Mouse (Mus musculus) layer of hippocampus, adult 8-10 months (tissue): ENCODE measurements at regions not wholly inside any gene's neighbourhood (a gene's known extent, or its start where the extent isn't known, plus 50 kb on each side); places are given as distances from the start of the nearest gene placed in this dataset.

Experiments
- DNase-seq, 2 experiments: peaks; one replicate each; pipeline ENCODE4 v3.0.0; 2022; ENCODE audit warnings: low spot score in 2 of 2

DNA sequence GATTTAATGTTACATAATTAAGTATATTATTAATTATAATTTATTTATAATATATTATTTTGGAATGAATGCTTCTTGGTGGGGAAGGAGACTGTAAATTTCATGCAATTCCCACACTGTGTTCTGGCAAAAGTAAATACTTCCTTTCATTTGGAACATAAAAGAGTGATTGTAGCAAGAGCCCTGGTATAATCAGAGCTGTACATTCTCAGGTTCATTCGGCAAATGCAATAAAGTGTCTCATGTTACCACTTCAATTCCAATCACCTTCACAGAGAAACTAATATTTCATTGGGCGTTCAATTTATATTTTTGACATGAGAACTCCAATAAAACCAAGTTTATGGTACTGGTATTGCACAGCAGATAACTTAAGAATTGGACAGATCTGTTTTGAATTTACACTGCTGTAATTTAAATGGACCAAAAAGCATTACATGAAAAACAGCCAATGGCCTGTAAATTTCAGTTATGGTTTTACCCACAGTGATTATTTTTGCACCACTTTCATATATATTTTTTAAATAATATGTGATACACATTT lies 569.0 kb downstream of the Pcdh7 start:
- no peak for DNase-seq

GRCm38 (mm10) chr5:58291261-58291660 lies 573.5 kb downstream of the Pcdh7 start:
- no peak for DNase-seq

GRCm38 (mm10) chr5:58294903-58295302 lies 577.1 kb downstream of the Pcdh7 start:
- DNase-seq, result no peak

- peak in 1 of 2 experiments; percentile 7 for DNase-seq
Observed at GRCm38 (mm10) chr5:58331356-58331755, 613.6 kb downstream of the Pcdh7 start.
